Mouse (Mus musculus): ENCODE measurements at regions not wholly inside any gene's neighbourhood (a gene's known extent, or its start where the extent isn't known, plus 50 kb on each side); places are given as distances from the start of the nearest gene placed in this dataset.

GRCm38 (mm10) chr9:27208840-27209239, 53.6 kb upstream of the Jam3 start:
- no peak overlapping the region for H3K27ac ChIP-seq (ENCODE audit: insufficient read depth, low read depth, low read length)
- WGBS = 31% methylated on average over 3 of the region's 3 CpGs
- no peaks in the 10 kb centered on the region for H3K4me1 ChIP-seq (ENCODE audit: control insufficient read depth, insufficient read depth, low read length)
- no peak for DNase-seq
- H3K36me3 ChIP-seq (ENCODE audit: control insufficient read depth, insufficient read depth, low read length) = no peaks in the 10 kb centered on the region
- TF ChIP-seq POLR2A (IDR thresholded peaks at IDR 0.05; ENCODE audit: low read depth, low read length) = no peak
- TF ChIP-seq CTCF (conservative IDR thresholded peaks at IDR 0.05; ENCODE audit: insufficient read depth, insufficient read length, low read depth, low read length) = no peak
- H3K27me3 ChIP-seq (replicated peaks; ENCODE audit: control insufficient read depth, insufficient read depth, low read length) = no peaks in the 10 kb centered on the region
- no peak overlapping the region for H3K4me3 ChIP-seq (ENCODE audit: insufficient read depth, low read depth, low read length)
